Mouse (Mus musculus): ENCODE measurements around the gene Grpel1.
A peak's percentile ranks its signal among the peaks of the same experiment; 100 is the strongest.

Grpel1 gene

DNA sequence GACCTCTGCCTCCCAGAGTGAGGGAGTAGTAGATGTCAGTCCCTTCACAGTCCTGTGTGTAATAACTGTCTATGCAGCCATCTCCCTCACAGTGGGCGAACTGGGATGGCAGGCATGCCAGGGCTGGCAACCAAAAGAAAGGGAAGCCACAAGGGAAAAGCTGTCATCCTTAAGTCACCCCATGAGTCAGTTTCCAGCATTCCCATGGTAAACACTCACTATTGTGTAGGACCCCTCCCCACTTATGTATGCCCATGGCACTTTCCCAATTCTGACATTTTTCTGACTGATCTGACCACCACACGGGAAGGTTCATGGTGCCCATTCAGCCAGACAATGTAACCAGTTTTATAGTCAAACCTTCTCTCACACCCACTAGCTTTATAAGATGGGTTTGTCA, 4.1 kb upstream of the Grpel1 start:
- no peak for DNase-seq (ENCODE audit: extremely low spot score, low read depth, low spot score)

DNA sequence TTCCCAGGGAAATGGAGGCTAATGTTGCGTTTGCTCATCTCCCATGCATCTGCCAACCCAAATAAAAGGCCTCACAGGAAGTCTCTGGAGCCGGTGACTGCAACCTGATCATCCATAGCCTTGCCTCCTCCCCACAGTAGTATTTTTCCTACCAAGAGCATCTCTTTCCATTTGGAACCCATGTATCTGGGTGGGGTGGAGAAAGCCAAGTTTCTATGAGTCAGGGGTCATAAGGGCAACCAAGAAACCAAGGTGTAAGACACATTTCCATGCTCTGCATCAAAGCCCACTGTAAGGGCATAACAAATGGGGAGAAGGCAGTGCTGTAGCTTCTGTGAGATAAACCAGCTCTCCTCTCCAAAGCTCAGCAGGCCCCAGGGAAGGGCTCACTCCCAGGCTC, 3.6 kb upstream of the Grpel1 start:
- DNase-seq (ENCODE audit: extremely low spot score, low read depth, low spot score), result no peak

DNA sequence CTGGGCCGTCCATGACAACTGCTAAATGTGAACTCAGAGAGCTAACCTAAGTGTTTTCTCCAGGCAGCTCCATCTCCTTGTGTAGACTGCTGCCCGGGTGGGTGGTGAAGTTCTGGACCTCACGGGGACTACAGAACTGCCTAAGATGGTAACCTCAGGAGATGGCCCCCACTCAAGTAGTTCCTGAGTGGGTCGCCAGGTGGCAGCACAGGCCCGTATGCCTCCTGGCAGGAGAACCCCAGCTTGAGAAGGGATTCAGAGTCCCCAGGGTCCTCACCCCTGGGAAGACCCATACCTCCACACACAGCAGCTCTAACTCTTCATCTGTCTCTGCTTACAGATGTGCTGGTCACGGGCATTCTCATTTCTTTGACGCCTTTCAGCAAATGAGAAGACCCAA, 2.0 kb upstream of the Grpel1 start:
- no peak for DNase-seq (ENCODE audit: extremely low spot score, low read depth, low spot score)

DNA sequence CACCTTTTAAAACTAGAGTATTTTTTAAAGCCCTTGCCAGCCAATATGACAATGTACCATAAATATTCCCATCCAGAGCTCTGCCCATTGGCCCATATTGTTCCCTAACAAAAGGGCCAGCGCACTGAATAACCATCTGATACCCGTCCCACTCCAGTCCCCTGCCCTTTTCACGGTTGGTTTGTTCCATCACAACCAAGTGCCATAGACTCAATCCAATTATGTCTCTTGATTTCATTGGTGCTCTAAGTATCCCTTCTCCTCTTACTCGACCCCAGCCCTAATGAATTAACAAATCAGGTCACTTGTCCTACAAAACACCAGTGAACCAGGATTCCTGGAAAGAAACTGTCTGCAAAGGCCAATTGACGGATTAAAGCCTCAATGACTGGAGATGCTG, 1.4 kb upstream of the Grpel1 start:
- no peak for DNase-seq (ENCODE audit: extremely low spot score, low read depth, low spot score)

DNA sequence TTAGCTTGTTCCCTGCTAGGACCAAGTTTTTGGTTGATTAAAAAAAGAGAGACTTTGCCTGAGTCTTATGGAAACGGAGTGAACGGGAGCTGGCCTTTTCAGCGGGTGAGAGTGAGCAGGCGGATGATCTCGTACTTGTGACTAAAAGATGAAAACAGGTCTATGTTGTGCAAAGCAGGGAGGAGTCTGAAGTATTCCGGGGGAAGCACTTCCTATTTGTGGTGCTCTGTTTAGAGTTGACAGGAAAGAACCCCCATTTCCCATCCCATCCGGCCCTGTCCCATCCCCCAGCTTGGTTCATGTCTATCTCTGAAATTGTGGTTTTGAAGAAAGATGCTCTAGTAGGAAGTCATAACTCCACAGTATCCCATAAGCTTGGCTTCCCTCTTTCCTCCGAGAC, 1.1 kb downstream of the Grpel1 start:
- no peak for DNase-seq (ENCODE audit: extremely low spot score, low read depth, low spot score)

DNA sequence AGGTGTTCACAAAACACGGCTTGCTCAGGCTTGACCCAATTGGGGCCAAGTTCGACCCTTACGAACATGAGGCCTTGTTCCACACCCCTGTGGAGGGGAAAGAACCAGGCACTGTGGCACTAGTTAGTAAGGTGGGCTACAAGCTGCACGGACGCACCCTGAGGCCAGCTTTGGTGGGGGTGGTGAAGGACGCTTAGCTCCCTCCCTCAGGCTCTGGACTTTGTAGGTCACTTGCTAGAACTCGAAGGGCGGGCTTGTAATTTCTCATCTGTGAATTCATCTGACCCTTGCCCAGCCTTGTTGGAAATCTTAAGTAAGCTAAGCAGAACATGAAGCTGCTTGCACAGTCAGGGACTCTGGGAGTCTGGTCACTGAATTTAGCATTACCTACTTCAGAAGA, 6.4 kb downstream of the Grpel1 start:
- DNase-seq (ENCODE audit: extremely low spot score, low read depth, low spot score), result no peak

DNA sequence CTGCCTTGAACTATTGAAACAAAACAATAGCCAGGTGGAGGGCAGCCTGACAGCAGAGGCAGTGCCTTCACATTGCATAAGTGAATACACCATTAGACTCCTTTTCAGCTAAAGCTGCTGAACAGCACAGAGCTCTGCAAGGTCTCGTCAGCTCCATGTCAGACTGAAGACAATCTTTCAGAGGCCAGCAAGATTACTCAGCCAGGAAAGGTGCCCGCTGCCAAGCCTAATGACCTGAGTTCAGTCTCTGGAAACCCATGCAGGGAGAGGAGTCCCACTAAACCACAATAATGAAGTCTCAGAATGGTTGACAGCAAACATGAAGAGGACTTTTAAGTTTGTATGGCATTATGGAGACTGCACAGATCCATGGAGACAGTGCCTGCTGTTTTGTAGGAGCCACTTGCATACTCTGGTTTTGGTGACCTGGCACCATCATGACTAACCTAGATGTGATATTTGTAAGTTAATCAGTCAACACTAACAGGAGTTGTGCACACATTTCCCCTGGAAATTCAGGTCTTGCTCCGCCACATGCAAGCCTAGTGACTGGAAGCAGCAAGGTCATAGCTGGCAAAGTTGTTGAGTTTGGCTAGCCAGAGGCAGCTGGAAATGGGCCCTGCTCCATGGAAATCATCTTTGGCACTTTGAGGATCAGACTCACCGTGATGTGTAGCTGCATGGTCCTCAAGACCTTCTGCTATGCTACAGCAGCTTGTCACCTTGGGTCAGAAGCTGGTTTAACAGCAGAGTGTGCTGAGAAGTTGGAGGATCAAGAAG, 8.3 kb downstream of the Grpel1 start:
- DNase-seq (ENCODE audit: extremely low spot score, low read depth, low spot score), result no peak

DNA sequence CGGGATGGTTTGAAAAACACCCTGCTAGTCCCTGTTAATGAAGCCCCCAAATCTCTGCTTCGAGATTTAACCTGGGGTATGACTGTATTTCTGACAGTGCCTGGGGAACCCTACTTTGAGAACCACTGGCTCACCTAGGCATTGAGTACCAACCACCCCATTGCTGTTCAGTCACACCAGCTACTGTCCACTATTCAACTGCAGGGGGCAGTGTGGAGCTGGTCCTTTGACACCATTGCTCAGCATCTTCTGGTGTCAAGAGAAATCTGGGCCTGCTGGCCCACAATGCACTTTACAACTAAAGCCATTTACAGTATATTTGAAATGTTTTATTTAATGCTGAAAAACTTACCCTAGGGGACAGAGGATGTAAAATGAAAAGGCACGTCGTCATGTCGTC, 9.5 kb downstream of the Grpel1 start:
- no peak for DNase-seq (ENCODE audit: extremely low spot score, low read depth, low spot score)

DNA sequence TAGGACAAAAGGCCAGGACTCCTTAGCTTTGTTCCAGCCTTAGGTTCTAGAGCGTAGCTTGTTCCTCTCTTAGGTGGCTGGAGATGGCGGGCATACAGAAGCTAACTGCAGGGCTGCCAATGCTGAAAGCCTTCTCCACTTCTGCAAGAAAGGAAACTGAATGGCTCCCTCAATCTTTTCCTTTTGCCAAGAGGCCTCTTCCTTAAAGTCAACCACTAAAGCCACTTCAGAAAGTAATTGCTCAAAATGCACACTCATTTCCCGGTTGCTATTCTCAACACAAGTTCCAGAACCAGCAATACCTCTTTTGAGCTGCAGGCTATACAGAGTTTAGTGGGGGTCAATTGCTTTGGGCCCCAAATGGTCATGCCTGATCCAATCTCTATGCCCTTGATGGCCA, 12.7 kb downstream of the Grpel1 start:
- no peak for DNase-seq (ENCODE audit: extremely low spot score, low read depth, low spot score)

DNA sequence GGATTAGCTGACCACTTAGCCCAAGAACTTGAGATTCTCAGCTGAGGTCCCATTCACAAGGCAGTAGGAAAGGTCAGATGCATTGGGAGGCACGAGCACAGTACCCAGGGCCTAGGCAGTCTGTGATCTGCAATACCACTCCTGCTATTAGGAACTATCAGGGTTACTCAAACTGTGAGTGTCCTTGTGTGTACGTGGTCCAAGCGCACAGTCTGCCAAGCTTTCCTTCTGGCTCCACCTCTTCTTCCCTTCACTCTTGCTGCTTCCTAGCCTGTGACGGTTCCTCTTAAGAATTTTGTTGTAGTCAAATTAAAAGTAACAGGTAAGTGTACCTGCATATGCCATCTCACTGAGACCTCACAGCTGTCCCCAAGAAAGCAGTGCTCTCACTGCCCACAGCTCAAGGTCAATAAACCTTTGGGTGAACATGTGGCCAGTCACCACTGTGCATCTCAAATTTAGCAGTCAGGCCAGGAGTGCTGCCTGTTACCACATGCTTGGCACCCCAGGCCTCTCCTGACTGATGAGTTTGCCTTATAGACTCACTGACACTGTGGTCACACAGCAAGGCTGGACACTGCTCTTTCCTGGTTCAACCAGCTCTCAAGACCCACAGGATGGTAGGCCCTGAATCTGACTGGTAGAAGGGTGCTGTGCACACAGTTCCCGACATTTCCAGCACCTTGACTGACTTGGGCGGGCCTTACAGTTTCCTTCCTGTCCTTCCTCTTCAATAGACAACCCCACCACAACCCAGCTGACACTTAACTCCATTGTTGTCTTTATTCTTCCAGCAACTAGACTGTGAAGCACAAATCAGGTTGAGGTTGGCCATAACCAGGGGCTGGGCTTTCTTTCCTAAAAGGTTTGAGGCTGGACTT, 14.0 kb downstream of the Grpel1 start:
- no peak for DNase-seq (ENCODE audit: extremely low spot score, low read depth, low spot score)

DNA sequence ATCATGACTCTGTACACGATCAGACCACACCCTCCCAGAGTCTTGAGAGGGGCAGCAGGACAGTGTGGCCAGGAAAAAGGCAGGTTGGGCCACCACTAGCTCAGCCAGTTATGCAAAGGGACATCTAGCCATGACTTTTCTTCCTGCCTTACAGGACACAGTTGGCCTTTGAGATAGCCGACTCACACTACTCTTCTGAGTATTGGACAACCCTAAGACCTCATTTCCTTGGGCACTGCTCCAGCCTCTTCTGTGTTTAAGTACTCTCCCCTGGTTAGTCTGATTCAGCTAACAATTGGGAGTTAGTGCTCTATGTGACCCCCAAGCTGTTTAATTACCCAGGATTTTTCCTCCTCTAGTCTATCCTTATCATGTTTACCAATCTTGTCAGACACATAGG, 14.9 kb downstream of the Grpel1 start:
- DNase-seq (ENCODE audit: extremely low spot score, low read depth, low spot score), result no peak

DNA sequence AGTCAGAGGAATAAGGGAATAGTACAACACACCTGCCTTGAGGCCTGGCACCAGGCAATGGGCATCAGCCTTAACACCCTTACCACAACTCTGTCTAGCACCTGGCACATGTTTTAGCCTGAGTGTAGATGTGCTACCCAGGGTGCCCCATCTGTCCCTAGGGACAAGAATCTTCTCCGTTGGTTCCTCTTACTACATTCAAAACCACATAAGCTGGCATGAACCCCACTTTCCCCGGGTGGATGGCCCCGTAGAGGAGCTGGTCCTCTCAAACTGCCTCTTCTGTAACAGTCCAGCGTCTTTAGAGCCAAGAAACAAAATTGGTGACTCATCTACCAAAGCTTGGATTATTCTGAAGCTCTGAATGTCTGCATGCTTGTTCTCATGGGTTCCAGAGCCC, 15.6 kb downstream of the Grpel1 start:
- no peak for DNase-seq (ENCODE audit: extremely low spot score, low read depth, low spot score)

DNA sequence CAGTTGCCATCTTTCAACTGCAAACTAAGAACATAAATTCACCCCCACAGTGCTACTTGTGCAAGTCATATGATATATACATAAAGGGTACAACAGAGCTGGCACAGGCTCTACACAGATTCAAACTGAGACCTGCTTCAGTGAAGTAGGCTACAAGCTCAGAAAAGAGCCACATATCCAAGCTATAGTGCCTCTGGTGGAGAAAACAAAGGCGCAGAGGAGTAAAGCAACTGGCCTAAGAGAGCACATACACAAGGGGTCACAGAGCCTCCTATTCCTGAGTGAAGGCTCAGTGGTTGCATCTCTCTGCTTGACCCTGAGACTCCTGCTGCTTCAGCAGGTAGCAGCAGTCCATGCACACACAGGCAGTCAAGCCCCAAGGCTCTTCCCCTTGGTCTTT, 16.3 kb downstream of the Grpel1 start:
- DNase-seq (ENCODE audit: extremely low spot score, low read depth, low spot score), result no peak

DNA sequence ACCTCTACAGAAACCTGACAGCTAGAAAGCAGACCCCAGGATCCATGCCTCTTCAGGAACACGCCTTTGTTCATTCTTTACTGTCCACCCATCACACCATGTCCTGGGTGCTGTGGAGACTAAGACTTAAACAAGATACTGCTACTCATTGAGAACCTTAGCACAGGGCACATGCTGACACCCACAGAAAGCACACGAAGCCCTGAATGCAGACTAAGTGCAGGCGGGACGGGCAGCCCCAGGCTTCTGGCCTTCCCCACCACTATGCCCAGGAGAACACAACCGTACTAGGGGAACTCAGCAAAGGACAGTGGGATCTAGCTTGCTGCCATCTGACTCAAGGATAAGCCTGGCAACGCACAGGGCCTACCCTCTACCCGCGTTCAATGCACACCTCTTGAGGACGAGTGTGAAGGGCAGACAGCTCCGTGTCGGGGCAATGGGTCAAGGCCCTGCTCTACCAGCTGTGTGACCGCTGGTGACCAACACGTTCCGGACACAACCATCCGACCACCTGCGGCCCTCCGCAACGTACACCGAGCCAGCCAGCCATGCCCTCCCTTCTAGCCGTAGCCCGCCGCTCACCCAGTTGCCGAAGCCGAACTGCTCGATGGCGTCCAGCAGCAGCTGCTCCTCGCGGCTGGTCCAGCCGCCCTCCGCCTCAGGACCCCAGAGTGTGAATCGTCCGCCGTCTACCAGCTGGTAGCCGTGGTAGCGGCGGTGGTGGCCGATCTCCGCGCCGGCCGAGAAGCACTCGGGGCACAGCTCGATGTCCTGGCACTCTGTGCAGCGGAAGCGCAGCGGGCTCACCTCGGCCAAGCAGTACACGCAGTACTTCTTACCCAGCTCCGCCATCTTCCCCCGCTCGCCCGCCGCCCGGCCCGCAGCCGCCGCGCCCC, 18.7 kb downstream of the Grpel1 start:
- no peak for DNase-seq (ENCODE audit: extremely low spot score, low read depth, low spot score)

DNA sequence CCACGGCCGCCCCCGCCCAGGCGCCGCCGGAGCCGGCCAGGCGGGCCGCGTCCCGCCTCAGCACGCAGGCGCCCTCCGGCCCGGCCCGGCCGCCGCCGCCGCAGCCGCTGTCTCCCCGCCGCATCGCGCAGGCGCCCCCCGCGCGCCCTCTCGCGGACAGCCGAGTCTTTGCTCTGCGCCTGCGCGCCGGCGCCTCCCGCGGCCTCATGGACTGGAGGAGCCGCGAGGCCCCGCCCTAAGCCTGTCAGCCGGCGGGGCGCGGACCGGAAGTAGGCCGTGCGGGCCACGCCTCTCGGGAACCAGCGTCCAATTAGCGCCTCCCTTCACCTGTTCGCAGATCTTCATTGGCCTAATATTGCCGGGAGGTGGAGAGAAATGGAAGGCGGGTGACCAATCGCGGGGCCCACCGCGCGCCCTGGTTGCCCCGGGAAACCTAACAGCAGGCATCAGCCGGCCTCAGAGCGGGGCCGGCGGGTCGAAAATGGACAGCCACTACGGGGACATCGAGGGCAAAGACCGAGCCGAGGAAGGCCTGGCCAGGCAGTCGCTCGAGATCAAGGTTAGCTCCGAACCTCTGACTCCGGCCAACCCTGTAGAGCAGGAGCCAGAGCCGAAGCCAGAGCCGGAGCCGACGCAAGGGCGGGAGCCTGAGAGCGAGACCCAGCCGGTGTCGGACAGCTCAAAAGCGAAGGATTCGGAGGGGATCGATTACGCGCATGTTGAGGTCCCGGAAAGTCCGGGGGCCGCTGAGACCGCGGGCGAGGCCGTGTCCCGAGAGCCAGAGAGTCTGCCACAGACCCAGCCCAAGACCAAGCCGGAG, 19.6 kb downstream of the Grpel1 start, which contains the start of the genes Tada2b and Ccdc96:
Gene Tada2b, minus strand, starts transcription at position 115 of the 820 bp plus-strand sequence.
Gene Ccdc96, plus strand, starts transcription at position 418 of the 820 bp plus-strand sequence.
- peak; percentile 89 for DNase-seq (ENCODE audit: extremely low spot score, low read depth, low spot score)

DNA sequence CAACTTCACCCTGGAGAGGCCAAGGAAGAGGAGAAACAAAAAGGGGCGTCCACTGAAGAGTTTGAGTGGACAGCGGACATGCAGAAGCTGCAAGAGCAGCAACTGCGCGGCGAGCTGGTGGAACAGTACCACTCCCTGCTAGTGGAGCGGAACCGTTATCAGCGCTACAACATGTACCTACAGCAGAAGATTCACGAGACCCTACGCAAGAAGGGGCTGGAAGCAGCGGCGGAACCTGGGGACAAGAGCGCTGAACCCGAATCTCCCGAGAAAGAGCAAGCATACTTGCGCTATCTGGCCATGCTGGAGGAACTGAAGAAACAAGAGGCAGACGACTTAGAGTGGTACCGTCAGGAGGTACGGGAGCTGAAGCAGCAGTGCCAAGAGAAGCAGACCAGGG, 20.5 kb downstream of the Grpel1 start:
- no peak for DNase-seq (ENCODE audit: extremely low spot score, low read depth, low spot score)

DNA sequence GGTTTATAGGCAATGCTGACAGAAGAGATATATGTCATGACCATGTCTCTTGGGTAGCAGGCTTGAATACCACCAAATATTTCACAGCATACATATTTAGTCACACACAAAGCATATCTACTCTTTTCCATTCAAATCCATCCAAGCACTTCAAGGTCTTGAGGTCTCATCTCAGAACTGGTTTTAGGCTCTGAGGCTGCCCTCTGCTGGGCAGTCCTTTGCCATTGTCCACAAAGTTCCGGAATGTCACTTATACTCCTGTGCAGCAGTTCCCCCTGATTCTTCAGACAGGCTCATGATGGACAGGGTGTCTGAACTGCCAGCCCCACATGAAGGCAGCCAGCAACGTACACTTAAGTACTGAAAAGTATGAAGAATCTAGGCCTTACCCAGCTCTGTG, 24.4 kb downstream of the Grpel1 start:
- DNase-seq (ENCODE audit: extremely low spot score, low read depth, low spot score), result no peak

DNA sequence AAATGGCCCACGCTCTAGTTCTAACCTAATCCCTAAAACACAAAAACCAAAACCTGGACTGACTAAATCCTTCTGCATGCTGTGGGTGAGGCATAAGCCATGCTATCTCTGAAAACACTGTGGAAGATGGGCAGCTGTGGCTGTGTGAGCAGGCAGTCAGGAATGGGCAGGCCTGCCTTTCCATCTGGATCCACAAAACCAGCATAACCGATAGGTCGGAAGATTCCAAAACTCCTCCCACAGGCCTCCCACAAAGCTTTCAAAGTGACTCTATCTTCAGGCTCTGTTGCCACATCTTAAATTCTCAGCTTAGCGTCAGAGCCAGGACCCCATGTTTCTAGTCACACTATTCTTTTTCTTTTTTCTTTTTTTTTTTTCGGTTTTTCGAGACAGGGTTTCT, 29.1 kb downstream of the Grpel1 start:
- DNase-seq (ENCODE audit: extremely low spot score, low read depth, low spot score), result no peak

DNA sequence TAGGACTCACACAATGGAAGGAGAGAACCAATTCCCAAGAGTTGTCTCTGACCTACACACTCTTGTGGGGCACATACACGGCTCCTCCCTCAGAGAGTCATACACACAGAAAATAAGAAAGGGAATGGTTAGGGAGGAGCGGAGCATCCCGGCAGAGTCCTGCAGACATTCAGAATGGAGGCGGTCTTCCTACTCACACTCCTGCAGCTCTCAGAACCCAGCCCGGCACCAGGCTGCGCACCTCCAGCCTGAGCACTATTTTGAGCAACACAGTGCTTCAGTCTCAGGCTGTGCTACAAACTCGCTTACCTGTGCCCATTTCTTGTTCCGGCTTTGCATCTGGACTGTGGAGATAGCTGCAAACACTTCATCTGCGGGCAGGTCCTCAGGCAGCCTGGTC, 29.9 kb downstream of the Grpel1 start:
- DNase-seq (ENCODE audit: extremely low spot score, low read depth, low spot score), result no peak

DNA sequence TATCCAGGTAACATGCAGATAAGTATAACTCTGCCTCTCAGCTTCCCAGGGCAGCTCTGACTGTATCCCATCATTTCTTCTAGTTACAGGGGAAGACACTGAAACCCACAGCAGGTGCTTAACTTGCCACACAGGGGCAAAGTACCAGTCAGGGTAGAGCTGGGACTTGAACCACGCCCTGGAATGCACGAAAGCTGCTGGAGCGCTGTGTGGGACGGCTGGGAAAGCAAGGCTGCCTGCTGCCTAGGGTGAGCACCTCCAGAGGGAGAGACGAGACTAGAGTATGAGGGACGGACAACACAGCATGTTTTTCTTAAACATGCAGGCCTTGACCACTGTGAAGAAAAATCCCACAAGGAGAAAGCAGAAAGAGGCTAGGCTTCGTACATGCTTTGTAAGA, 40.4 kb downstream of the Grpel1 start:
- no peak for DNase-seq (ENCODE audit: extremely low spot score, low read depth, low spot score)

Data from hindlimb bud, embryonic 11.5 days (tissue).